Mouse (Mus musculus) leukemia stem cell, adult 10-12 weeks (primary cell): ENCODE measurements around the gene Dmac1. TPM values are rescaled to one million over a fixed set of nuclear protein-coding genes. Genes with fewer than 3 reads are reported as not detected.

Experiments
- polyA plus RNA-seq: library from polyadenylated mRNA; stranded (reverse); fragments of >175 nt; gene quantifications from 2 replicates; pipeline ENCODE4 v1.2.3, GENCODE M21; 2012; ENCODE audit warnings: low replicate concordance

Dmac1 gene
- polyA plus RNA-seq: 47.6 and 95.0 TPM in 2 replicates

DNA sequence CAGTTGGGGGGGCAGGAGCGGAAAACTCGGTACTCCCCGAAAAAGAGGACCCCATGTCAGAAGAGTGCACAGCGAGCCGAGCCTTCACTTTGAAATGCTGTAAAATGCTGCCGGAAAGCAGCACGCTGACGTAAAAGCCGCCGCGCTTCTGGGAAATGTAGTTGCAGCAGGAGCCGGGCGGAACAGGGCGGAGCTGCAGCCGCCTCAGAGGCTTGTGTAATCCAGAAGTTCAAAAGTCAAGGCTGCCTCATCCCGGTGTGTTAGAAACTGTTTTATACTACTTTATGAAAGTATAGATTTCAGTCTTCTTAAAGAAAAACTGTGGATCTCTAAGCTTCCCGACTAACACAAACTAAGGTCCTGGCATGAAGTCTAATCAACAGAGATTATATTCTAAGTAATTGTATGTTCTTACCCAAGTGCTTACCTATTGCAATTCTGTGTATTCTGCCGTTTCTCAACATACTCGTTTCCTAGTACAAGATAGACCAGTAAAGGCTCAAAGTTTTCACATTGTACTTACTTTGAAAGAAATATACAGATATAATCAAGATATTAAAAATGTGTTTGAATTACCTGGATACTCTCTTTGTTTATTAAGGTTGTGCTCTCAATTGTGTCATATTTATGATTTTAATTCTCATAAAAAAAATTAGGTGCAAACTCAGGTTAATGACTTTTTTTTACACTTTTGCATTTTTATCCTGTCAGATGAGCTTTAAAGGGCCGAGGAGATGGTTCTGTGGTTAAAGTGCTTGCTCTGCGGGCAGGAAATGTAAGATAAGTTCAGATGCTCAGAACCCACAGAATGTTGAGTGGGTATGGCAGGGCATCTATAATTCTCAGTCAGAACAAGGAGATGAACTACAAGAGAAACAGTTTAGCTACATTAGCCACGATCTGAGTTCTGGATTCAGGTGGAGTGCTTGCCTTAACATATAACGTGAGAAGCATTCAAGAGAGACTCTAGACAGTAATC is at the start of gene Dmac1:
Dmac1 (minus strand) TSS at position 109 of the 979 bp plus-strand sequence.

